Mouse (Mus musculus) lung, postnatal 14 days (tissue): ENCODE data around the gene Olfr1316.

Source experiments
- DNase-seq: peaks from one replicate; pipeline ENCODE4 v3.0.0; 2021

Olfr1316 gene

GRCm38 (mm10) chr2:112134877-112135276, at the start of gene Olfr1316:
Gene Olfr1316, minus strand, starts transcription at chr2:112134977.
- DNase-seq, result no peak

GRCm38 (mm10) chr2:112153898-112154297, 19.1 kb upstream of the Olfr1316 start, which contains the start of gene Olfr1318:
Gene Olfr1318, plus strand, starts transcription at chr2:112154198.
- no peak for DNase-seq

GRCm38 (mm10) chr2:112140029-112140428, 5.3 kb upstream of the Olfr1316 start, which contains the start of gene Olfr1317:
Gene Olfr1317, plus strand, starts transcription at chr2:112140329.
- DNase-seq, result no peak

- DNase-seq, result no peak
Measured at GRCm38 (mm10) chr2:112115340-112115739, 19.4 kb downstream of the Olfr1316 start, which contains the start of gene Olfr1315-ps1. Gene Olfr1315-ps1, minus strand, starts transcription at chr2:112115440.

- no peak for DNase-seq
Measured at GRCm38 (mm10) chr2:112096681-112097080, 38.1 kb downstream of the Olfr1316 start, which contains the start of gene Olfr1314. Gene Olfr1314, minus strand, starts transcription at chr2:112096781.

- no peak for DNase-seq
Measured at GRCm38 (mm10) chr2:112077743-112078142, 57.0 kb downstream of the Olfr1316 start, which contains the start of gene Olfr1313. Gene Olfr1313, minus strand, starts transcription at chr2:112077843.
